Mouse (Mus musculus) thymus, postnatal 36 days (tissue): ENCODE results near the gene Emp2.
"Not testable (repeated sequence)": the region's sequence is repeated elsewhere in the genome, so short reads cannot be mapped to it uniquely, and the experiment has no call there.

ENCODE experiments used
- DNase-seq, 2 experiments: peaks; one replicate each; pipeline ENCODE4 v3.0.0; 2022; ENCODE audit warnings: mixed read lengths in 2 of 2

Gene Emp2

DNA sequence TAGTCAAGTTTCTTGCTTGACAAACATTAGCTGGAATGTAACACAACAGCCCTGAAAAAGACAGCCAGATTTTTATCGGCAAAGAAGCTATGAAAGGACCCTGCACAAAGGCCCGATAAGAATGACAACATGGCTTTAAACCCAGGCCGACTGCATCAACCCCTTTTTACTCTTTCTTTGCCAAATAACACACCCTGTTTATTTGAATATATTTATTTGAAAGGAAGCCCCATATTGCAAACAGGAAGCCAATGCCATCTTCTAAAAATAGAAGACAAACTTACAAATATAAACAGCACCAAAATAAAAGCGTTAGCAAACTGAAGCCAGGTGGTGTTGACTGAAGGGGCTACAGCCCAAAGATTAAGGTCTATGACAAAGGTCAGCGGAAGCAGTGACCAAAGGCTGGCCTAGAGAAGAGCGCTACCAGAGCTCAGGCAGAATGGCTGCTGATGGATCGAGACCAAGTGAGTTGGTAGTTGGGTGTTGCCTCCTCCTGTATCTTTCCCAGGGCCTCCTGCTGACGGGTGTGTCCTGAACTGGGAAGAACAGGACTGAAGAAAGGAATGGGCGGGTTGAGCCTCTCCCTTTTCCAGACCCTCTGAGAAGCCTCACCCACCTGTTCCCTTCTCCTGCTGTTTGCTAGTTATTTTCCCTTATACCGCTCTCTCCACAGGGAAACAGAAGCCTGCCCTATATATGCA lies 2.9 kb upstream of the Emp2 start:
- DNase-seq = no peak

DNA sequence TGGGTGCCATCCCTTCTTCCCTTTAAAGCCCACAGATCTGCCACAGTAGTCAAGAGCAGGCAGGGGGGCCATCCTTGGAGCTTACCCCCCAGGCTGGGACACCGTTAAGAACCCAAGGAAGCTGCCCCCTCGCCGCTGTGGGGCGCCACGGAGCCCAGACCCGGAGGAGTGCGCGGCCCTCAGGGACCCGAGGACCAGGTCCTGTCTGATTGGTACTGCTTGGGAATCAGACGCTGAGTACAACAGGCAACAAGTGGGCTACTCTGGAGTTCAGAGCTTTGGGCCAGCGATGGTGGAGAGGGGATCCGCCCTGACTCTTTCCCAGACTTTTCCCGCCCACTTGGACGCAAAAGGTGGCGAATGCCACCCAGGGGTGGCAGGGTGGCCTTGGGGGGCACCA lies 542 bp downstream of the Emp2 start:
- DNase-seq = no peak

DNA sequence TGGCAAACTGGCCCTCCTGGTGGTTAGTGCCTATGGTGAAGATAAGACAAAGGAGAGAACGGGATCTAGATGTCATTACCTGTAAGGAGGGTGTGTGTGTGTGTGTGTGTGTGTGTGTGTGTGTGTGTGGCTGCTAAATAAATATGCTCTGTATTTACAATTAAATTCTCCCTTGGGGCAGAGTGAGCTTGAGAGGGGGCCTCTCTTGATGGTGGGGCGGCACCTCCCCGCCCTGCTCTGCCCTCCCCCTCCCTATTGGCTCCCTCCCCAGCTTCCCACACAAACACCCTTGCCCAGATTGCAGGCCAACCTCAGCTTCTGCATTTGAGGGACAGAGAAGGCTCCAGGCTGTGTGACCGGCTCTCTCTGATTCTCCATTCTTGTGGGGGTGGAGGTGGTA lies 1.8 kb downstream of the Emp2 start:
- no peak for DNase-seq

DNA sequence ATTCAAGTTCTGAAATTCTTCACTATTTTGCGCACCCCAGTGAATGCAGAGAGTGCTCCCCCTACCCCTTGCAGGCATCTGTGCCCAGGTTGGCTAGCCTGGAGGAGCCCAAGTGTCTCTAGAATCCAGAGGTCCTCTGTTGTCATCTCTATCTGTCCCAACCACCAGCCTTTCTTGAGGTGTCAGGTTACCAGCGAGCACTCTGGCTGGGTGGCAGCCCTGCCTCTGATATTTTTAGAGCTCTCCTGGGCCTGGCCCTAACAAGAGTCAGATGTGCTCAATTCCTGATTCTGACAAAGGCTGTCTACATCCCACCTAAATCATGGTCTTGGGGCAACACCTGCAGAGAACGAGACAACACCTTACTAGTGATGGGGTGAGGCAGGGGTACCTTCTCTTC lies 2.7 kb downstream of the Emp2 start:
- DNase-seq = no peak

DNA sequence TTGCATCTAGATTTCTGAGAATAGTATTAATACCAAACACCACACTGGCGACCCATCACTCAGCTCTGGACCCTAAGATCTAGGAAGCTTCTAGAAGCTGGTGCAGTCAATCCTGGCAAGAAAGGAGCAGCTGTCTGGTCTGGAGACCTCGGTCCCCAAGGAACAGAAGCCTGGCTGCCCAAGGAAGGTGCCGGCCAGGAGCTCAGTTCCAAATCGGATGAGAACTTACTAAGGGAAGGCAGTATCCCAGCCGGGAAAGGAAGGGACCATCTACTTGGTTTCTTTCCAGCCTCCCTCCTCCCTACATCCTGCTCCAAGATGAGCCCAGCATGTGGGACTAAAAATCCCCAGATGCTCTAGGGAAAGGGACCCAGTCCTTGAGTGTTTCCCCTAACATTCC lies 3.3 kb downstream of the Emp2 start:
- no peak for DNase-seq

DNA sequence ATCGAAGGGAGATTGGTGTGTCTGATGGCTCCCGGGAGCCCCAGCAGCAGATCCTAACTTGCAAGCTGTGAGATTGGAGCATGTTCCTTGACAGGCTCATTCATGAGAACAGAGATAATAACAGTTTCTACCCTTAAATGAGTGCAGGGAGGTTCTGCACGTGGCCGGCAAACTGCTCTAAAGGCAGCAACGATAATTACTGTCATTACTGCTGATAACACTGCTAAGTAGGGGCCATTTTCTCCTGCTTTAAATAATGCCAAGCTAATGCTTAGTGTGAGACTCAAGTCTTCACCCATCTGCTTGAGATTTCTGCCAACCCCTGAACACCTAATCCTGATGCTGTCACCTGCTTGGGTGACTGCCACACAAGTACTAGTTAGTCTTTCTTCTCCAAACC lies 6.4 kb downstream of the Emp2 start:
- DNase-seq = no peak

DNA sequence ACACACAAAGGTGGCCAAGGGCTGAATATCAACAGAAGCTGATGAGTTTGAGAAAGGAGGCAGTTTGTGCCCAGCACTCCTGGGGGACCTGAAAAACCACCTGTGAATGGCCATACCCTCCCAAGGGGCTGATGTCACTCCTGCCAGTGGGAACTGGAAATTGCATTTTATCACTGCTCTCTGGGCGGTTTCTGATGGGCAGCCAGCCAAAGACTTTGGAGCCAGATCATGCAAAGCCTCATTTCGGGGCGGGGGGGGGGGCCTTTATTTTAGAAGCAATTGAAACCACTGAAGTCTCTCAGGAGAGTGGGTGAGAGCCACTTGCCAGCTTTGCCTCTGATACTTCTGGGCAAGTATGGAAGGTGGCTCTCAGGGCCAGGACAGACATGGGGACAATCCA lies 7.7 kb downstream of the Emp2 start:
- no peak for DNase-seq

DNA sequence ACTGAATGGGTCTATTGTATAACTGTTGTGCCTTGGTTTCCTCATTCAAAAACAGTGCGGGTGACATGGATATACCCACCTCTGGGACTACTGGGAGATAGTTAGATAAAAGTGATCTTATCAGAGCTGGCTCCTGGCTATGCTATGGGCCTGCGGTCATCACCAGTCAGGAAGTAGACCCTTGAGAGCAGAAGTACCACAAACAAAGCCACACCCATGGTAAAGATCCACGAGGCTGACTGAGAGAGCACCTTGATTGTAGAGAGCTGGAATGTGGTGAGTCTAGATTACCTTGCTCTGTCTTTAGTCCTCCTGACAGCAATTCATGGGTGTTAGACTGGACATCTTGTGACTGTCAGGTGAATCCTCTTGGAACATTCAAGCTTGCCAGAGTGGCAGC lies 12.4 kb downstream of the Emp2 start:
- DNase-seq = no peak

DNA sequence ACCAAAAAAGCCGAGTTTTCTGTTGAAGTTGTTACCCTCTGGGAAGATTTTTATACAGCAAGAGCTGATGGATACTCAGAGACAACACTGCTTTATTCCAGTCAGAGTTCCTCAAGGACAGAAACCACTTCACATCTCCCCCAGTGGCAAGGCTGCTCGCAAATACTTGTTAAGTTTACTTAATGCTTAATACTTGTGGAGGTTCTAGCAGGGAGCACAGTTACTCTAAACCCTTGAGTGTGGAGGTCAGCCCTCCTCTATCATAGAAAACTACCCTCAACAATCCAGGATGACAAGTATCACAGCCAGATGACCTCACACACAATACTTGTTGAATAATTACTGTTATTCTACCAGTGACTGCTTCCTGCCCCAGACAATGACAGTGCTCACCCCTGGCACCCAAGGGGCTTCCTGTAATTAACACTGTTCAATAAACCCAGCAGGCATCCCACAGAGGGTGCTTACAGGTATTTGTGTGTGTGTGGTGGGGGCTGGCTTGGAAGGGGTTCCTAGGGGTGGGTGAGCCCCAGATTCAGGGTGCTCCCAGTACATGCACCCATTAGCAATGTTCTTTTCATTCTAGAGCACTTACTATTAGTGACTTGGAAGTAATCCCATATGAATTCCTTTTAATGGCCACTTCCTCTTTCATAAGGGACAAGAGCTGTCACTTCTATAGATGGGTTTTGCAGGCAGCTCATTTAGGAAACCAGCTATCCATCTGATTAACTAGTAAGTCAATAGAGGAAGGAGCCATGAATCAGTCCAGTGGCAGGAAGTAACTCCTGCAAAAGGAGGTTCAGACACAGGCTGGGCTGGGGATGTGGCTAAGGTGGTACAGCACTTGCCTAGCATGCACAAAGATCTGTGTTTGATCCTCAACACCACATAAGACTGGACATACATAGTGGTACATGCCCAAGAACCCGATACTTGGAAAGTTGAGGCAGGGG lies 13.3 kb downstream of the Emp2 start:
- no peak for DNase-seq

DNA sequence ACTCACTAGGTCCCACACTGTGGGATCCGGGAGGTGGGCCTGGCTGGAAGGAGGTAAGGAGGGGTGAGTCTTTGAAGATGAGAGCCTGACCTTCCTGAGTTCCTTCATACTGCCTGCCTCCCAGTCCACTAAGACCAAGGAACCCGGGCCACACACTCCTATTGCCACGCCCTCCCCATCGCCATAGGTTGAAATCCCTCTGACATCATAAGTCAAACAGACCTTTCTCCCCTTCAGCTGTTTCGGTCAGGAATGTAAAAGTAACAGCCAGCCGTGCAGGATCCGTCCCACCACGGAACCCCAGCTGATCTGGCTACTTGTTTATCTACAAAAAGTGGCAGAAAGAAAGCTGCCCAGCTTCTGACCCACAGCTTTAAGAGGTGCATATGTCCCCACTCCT lies 14.1 kb downstream of the Emp2 start:
- no peak for DNase-seq

DNA sequence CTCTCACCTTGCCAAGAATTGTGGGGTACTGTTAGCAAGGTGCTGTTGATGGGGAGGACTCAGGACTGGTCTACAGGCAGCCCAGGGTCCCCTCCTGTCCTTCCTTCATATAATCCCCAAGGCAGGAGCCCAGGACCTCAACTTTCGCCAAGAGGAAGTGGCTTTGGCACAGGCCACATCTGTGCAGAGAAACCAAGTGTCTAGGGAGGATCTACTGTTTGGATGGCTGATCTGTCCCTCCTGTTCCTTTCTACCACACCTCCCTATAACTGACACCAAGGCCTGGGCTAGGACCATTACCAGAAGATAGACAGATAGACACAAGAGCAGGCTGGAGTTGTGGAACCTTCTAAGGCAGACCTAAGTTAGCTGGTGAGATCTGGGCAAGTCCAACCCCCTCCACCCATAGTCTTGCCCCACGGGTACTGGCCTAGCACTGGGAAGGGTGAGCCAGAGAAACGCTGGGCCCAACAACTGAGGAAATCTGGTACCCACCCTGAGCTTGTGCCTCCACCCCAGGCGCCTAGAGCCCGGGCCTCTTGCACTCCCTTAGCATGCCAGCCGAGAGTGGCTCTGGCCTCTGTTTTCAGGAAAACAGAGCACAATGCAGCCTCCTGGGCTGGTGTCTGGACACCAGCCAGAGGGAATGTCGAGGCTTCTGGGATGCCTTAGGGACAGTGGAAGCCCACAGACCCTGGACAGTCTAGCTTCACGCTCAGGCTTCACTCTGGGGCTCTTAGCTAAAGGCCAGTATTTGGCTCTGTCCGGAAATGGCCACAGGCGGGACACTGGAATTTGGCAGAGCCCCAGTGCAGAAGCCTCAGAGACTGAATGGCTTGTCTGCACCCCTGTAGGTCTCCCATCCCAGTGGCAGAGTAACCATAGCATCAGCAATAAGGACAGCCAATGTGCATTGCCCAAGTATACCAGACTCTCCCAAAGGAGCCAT lies 15.8 kb downstream of the Emp2 start:
- DNase-seq = no peak

DNA sequence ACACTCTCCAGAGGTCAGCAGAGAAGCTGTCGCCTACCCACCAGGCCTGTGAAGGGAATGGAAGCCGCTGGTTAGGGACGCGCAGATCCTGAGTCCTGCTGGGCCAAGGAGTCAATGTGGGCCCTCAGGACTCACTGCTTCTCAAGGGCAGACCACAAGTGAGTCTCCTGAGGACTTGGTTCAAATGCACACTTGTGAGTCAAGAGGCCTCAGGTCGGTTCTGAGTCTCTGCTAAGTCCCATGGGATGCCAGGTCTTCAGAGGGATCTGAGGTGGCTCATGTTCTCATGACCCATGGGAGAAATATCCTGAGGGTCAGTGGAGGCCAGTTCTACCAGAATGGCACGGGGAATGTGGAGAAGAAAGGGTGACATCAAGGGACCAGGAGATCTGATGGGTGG lies 25.7 kb downstream of the Emp2 start:
- no peak for DNase-seq

DNA sequence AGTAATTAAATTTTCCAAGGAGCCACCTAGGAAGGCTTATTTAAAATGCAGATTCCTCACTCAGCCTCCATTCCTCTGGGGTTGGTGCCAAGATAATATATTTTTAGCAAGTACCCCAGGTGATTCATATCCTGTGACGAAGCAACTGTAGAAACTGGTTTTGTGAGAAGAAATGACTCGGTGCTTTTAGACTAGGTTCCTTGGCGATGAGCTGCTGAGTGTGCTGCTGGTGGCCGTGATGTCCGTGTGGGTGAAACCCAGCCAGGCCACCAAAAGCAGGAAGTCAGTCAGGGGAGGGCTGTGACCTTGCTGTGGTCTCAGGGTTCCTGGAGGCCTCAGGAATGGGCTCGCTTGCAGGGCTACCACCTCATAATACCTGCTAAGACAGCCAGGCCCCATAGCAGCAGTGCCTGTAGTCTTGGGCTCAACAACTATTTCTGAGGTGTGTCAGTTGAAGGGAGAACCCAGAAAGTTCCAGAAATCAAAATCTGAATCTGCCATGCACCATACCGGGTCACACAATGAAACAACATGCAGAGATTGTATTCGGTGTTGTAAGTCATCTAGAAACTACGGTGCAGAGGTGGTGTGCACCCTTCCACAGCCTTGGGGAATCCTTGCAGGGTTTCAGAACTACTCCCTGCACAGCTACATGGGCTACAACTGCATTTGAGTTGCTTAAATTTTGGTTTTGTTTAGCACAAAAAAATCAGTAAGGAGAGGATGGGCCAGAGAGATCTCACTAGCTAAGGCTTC lies 27.1 kb downstream of the Emp2 start:
- DNase-seq = no peak

DNA sequence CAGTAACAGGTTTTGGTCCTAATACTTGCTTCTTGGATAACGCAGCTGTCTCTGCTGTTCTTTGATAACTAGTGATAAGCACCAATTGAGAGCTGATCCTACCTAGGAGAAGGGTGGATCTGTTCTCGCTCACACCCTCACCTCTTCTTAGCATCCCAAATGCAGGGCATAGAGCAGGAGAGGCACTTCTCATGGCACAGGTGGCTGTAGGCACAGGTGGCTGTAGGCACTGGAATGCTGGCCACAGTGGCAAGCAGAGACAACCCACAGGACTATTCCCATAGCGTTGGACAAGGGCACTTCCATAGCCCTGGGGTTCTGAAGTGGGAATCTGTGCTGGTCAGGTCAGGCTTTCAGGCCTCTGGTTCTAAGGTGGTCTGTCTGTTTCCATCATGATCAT lies 31.9 kb downstream of the Emp2 start:
- no peak for DNase-seq

DNA sequence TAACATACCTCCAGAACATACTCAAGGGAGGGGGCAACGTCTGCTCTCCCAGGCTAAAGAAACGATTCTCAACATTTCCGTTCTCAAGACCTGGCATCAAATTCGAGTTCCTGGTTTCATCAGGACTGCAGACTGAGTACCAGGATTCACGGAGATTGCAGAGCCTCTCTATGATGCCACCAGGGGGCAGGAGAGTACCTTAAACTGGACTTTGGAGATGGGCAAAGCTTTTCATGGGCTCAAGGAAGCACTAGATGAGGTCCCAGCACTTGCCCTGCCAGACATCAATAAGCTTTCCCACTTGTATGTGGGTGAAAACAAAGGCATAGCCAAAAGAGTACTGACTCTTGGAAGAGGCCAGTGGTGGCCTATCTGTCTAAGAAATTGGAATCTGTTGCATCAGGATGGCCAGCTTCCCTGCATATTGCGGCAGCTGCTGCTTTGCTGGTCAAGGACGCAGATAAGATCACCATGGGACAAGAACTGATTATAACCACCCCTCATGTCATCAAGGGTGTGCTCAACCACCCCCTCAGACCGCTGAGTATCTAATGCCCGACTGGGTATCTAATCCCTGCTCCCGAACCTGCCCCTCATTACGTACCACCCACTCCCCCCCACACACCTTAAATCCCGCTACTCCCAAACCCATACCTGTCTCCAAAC lies 33.3 kb downstream of the Emp2 start:
- DNase-seq = peak; percentile 42 to 53

DNA sequence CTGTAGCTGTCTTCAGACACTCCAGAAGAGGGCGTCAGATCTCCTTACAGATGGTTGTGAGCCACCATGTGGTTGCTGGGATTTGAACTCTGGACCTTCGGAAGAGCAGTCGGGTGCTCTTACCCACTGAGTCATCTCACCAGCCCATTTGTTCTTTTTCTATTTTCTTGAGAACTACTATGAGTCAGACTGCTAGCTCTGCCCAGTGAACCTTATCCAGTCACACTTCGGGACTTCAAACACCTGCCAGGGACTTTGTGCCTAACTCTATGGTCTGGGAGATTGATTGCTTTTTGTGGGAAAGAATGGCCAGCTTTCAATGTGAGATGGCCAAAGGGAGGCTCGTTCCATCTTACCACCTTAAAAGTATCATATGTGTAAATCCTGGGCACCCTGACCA lies 37.0 kb downstream of the Emp2 start:
- DNase-seq = not testable (repeated sequence)

DNA sequence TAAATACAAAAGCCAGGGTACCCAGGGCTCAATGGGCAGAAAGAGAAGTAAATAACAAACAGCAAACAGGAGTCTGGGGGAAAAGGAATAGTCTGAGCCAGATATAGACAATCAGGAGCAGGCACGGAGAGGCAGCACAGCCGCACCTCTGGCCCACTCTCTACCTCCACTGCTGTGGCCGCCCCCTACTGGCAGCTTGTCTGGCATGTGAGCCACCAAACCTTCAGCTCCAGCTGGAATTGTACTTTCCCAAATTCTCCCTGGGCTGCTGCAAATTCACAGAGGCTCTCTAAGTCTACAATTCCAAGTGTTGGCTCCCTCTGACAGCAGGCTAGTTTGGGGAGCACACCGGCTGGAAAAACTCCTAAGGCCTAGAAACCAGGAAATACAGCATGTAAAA lies 39.3 kb downstream of the Emp2 start:
- no peak for DNase-seq

DNA sequence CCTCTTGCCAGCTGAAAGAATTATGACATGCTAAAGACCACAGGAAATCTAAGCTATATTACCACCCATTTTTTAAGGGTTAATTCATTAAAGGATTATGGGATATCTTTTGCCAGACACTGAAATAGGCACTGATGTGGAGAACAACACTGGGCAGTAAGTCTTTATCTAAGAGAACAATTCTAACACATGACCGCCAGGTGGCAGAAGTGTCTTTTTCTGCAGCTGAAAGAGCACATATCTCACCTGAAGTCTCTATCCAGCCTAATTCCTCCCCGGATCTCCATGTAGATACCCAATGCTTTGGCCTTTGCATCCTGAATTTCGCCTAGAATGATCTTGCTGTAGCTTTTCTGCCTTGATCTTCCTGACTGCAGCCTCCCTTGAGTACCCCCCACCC lies 41.5 kb downstream of the Emp2 start:
- peak; percentile 16 to 30 for DNase-seq

DNA sequence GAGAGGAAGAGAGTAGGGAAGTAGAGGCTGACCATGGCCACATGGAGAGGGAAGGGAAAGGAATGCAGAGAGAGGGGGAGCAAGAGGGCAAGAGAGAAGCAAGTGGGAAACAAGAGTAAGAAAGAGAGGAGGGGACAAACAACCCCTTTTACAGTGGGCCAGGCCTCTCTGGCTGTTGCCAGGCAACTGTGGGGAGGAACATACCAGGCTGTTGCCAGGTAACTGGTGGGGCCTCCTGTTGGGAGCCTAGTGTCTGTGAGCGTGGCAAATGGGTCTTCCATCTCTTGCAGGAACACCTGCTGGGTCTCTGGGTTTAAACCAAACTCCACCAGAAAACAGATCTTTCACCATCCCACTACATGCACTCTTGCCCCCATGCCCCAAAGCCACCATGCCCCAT lies 59.8 kb downstream of the Emp2 start:
- no peak for DNase-seq

DNA sequence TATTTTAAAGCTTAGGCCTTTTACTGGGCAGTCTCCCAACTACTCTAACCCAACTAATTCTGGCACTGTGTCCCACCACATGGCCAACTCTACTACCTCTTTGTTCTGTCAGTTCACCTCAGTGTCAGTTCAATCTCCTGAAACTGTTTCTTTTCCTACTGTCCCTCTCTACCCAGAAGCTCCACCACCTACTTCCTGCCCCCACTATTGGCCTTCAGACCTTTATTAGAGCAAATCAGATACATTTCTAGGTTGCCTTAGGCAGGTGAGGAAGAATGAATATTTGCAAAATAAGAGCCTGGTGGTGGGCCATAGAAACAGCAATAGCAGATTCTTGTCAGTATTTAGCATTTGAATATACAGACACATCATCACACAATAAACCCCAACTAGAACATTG lies 77.2 kb downstream of the Emp2 start:
- DNase-seq = no peak
